Mouse (Mus musculus): Measurements from ENCODE around the gene Mboat7.

Mboat7 gene

GRCm38 (mm10) chr7:3692382-3692986, 839 bp downstream of the Mboat7 start, which contains the start of gene Tsen34:
Tsen34 (plus strand) TSS chr7:3692863.
- no peak for DNase-seq (ENCODE audit: low spot score)

GRCm38 (mm10) chr7:3691919-3692318, 1.4 kb downstream of the Mboat7 start:
- no peak for DNase-seq (ENCODE audit: low spot score)

GRCm38 (mm10) chr7:3685400-3686187, 7.7 kb downstream of the Mboat7 start:
- no peak for DNase-seq (ENCODE audit: low spot score)

GRCm38 (mm10) chr7:3684698-3685097, 8.6 kb downstream of the Mboat7 start:
- DNase-seq (ENCODE audit: low spot score) = no peak

- DNase-seq (ENCODE audit: low spot score) = no peak
Measured at GRCm38 (mm10) chr7:3683908-3684550, 9.3 kb downstream of the Mboat7 start.

- DNase-seq (ENCODE audit: low spot score) = peak; percentile 75
Measured at GRCm38 (mm10) chr7:3677342-3677741, 16.0 kb downstream of the Mboat7 start, which contains the start of gene Tmc4. Tmc4 (minus strand) TSS chr7:3677553.

- no peak for DNase-seq (ENCODE audit: low spot score)
Measured at GRCm38 (mm10) chr7:3676371-3676770, 17.0 kb downstream of the Mboat7 start.

- no peak for DNase-seq (ENCODE audit: low spot score)
Measured at GRCm38 (mm10) chr7:3675228-3675548, 18.1 kb downstream of the Mboat7 start.

- peak; percentile 91 for DNase-seq (ENCODE audit: low spot score)
Measured at GRCm38 (mm10) chr7:3674507-3675227, 18.7 kb downstream of the Mboat7 start.

- no peak for DNase-seq (ENCODE audit: low spot score)
Measured at GRCm38 (mm10) chr7:3666921-3667391, 26.4 kb downstream of the Mboat7 start.

GRCm38 (mm10) chr7:3665215-3666114, 27.9 kb downstream of the Mboat7 start, which contains the start of gene Leng1:
Leng1 (minus strand) TSS chr7:3665840.
- peak; percentile 97 for DNase-seq (ENCODE audit: low spot score)

- DNase-seq (ENCODE audit: low spot score) = no peak
Measured at GRCm38 (mm10) chr7:3664524-3665214, 28.7 kb downstream of the Mboat7 start.

- DNase-seq (ENCODE audit: low spot score) = no peak
Measured at GRCm38 (mm10) chr7:3658578-3658977, 34.7 kb downstream of the Mboat7 start.

- DNase-seq (ENCODE audit: low spot score) = no peak
Measured at GRCm38 (mm10) chr7:3656966-3657365, 36.4 kb downstream of the Mboat7 start.

- DNase-seq (ENCODE audit: low spot score) = no peak
Measured at GRCm38 (mm10) chr7:3646641-3647040, 46.7 kb downstream of the Mboat7 start.

GRCm38 (mm10) chr7:3646188-3646587, 47.1 kb downstream of the Mboat7 start:
- DNase-seq (ENCODE audit: low spot score) = no peak

GRCm38 (mm10) chr7:3645488-3646025, 47.8 kb downstream of the Mboat7 start:
- no peak for DNase-seq (ENCODE audit: low spot score)

- DNase-seq (ENCODE audit: low spot score) = peak; percentile 97
Measured at GRCm38 (mm10) chr7:3644672-3645487, 48.4 kb downstream of the Mboat7 start, which contains the start of gene Cnot3. Cnot3 (plus strand) TSS chr7:3645268.

- DNase-seq (ENCODE audit: low spot score) = peak; percentile 92
Measured at GRCm38 (mm10) chr7:3644348-3644671, 49.0 kb downstream of the Mboat7 start.
